Mouse (Mus musculus) ES-E14 (cell line): Measurements from ENCODE around the gene Gm28053.

Experiments
- CHD2 ChIP-seq: IDR thresholded peaks from 2 replicates; pipeline ENCODE4 v1.6.1; 2014; ENCODE audit warnings: mild to moderate bottlenecking, low read depth, low read length, inconsistent platforms
- HCFC1 ChIP-seq: IDR thresholded peaks from 2 replicates; pipeline ENCODE4 v1.6.1; 2012; ENCODE audit warnings: low read length, inconsistent platforms, borderline replicate concordance; ENCODE audit not compliant: insufficient read depth
- MAFK ChIP-seq: IDR thresholded peaks from 2 replicates; pipeline ENCODE4 v1.6.1; 2014; ENCODE audit warnings: mild to moderate bottlenecking, low read depth, low read length, inconsistent platforms; ENCODE audit not compliant: insufficient read depth
- ZC3H11A ChIP-seq: IDR thresholded peaks from 2 replicates; pipeline ENCODE4 v1.6.1; 2012; ENCODE audit warnings: low read depth, mild to moderate bottlenecking, inconsistent platforms, low read length, borderline replicate concordance
- ZNF384 ChIP-seq: IDR thresholded peaks from 2 replicates; pipeline ENCODE4 v1.6.1; 2012; ENCODE audit warnings: low read depth, low read length, inconsistent platforms

DNA sequence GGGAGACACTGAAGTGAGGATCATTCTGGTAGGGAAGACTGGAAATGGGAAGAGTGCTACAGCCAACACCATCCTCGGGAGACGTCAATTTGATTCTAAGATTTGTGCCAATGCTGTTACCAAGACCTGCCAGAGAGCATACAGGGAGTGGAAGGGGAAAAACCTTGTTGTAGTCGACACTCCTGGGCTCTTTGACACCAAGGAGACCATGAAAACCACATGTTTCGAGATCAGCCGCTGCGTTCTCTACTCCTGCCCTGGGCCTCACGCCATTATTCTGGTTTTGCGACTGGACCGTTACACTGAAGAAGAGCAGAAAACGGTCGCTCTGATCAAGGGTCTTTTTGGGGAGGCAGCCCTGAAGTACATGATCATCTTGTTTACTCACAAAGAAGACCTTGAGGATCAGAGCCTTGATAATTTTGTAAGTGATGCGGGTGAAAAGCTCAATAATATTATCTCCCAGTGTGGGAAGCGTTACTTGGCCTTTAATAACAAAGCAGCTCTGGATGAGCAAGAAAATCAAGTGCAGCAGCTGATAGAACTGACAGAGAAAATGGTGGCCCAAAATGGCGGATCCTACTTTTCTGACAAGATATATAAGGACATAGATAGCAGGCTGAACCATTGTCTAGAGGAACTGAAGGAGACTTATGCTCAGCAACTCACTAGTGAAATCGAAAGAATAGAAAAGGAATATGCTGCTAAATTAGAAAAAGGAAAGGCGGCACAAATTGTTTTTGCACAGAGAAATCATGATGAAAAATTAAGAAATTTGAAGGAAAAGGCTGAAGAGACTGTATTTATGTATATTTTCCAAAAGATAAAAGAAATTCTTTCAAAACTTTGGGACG is 40.7 kb upstream of the Gm28053 start:
- TF ChIP-seq MAFK: no peak
- no peak for TF ChIP-seq CHD2
- no peak for TF ChIP-seq HCFC1
- no peak for TF ChIP-seq ZNF384
- TF ChIP-seq ZC3H11A: no peak
